Mouse (Mus musculus): ENCODE data around the gene Snapc2. TPM values are rescaled to one million over a fixed set of nuclear protein-coding genes. Genes with fewer than 3 reads are reported as not detected.
"Not testable (repeated sequence)": the region's sequence is repeated elsewhere in the genome, so short reads cannot be mapped to it uniquely, and the experiment has no call there.

The Snapc2 gene
- polyA plus RNA-seq, 1 experiment, result 6.0 TPM

DNA sequence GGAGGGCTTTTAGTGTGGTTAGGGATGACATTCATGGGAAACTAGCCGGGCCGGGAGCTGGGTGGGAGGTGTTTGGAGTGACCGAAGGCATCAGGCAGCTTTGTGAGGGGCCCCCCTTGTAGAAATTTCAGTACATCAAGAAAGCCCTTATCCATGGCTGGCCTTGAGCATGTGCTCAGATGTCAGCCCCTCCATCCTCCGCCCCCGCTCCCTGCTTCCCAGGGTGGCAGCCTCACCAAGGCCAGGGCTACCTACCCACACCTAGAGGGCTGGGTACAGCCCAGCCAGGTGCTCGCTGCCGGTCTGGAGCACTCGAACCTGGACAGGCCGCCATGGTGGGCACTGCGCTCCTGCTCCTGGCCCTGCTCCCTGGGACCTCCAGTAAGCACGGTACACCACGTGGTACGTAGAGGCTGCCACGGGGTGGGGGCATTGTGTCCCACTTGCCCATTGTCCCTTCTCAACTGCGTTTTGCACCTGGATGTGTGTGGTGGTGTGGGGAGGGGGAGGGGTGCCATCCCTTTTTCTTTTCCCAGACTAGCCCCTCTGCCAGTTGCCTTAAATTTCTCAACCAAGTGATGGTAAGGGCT, 4.8 kb upstream of the Snapc2 start, which contains the start of gene Tgfbr3l:
Gene Tgfbr3l (plus strand): TSS at position 264 of the 590 bp plus-strand sequence.
- no peak within 1 kb of the TSS for H3K4me3 ChIP-seq (replicated peaks)
- H3K27me3 ChIP-seq (ENCODE audit: control insufficient read depth), result peaks cover 4% of the 10 kb centered on the region; the same call in 1 of the 2 replicates
- no peak for TF ChIP-seq TAL1 (IDR thresholded peaks at IDR 0.05; ENCODE audit: low read length)
- TF ChIP-seq GATA1 (IDR thresholded peaks at IDR 0.05; ENCODE audit: low read length), result no peak
- peaks cover 45% of the 10 kb centered on the region for H3K4me1 ChIP-seq (ENCODE audit: control insufficient read depth)
- peaks cover 55% of the 10 kb centered on the region for H3K36me3 ChIP-seq (ENCODE audit: control insufficient read depth)
- no peaks in the 10 kb centered on the region for H3K9me3 ChIP-seq (ENCODE audit: control insufficient read depth, low read length)

DNA sequence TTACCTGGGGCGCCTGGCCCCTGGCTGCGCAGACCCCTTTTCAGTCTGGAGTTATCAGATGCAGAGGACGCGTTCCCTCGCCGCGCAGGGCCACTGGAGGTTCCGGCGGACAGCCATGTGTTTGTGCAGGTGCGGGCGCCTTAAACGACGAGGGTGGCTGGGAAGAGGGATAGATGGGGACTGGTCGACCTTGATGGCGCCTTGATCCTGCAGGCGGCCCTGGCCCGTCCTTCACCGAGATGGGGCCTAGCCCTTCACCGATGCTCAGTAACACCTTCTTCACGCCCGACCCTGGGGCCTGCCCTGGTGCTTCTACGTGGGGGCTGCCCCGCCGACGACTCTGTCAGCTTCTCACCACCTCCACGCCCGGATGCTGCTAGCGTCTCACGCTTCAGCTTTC, 3.7 kb upstream of the Snapc2 start:
- TF ChIP-seq TAL1 (IDR thresholded peaks at IDR 0.05; ENCODE audit: low read length) (no peak), GATA1 (IDR thresholded peaks at IDR 0.05; ENCODE audit: low read length) (no peak)
- Histone ChIP-seq H3K9me3 (ENCODE audit: control insufficient read depth, low read length) (no peaks in the 10 kb centered on the region), H3K36me3 (ENCODE audit: control insufficient read depth) (peaks cover 44% of the 10 kb centered on the region), H3K27me3 (ENCODE audit: control insufficient read depth) (peaks cover 4% of the 10 kb centered on the region; the same call in 1 of the 2 replicates), H3K4me1 (ENCODE audit: control insufficient read depth) (peaks cover 55% of the 10 kb centered on the region), H3K4me3 (replicated peaks) (no peak overlapping the region)

DNA sequence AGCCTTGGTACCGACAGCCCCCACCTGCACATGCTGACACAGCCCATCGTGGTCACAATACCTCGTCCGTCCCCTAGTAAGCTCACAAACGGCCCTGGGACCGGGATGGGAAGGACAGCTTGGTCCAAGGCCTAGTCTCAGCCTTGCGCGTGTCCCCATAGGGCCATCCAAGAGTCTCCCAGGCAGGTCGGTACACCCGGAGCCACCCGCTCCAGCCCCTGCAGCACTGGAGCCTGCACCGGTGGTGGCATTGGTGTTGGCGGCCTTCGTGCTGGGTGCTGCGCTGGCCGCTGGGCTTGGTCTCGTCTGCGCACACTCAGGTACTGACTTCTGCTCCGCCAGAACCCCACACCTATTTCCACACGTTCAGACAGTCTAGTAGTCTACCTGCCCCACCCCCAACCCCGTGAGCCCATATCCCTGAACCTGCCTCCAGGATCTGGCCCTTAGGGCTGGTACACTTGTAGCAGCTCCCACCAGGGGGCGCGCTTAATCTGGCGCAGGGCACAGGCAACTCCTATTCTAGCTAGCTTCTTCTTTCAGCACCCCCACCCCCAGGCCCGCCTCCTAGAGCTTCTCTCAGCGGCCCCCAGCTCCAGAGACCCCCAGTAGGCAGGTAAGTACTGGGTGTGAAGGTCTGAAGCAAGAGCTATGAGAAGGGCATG, 2.4 kb upstream of the Snapc2 start:
- Histone ChIP-seq H3K4me3 (replicated peaks) (no peak overlapping the region), H3K36me3 (ENCODE audit: control insufficient read depth) (peaks cover 44% of the 10 kb centered on the region), H3K27me3 (ENCODE audit: control insufficient read depth) (peaks cover 4% of the 10 kb centered on the region; the same call in 1 of the 2 replicates), H3K4me1 (ENCODE audit: control insufficient read depth) (peaks cover 59% of the 10 kb centered on the region), H3K9me3 (ENCODE audit: control insufficient read depth, low read length) (no peaks in the 10 kb centered on the region)
- no peak for TF ChIP-seq GATA1 (IDR thresholded peaks at IDR 0.05; ENCODE audit: low read length)
- no peak for TF ChIP-seq TAL1 (IDR thresholded peaks at IDR 0.05; ENCODE audit: low read length)

DNA sequence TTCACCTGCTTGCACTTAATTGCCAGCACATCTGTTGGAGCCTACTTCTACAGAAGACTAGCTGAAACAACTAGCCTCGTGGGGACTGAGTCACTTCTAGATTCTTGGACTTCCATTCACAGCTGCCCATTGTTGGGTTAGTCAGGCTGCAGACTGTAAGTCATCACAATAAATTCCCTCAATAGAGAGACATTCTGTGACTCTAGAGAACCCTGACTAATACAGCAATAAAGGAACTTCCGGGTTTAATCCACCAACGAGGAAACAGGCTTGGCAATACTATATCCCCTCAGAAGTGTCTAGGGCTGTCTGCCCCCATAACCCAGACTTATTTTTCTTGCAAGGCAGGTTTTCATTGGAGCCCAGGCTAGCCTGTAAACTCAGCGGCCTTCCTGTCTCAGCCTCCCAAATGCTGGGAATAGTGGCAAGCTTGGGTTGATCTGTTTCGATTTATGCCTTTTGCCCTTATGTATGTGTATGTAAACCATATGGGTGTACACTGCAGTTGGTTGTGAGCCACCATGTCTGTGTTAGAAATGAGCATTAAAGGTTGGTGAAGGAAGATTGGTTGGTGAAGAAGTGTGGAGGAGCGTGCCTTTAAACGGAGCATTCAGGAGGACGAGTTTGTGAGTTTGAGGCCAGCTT, 642 bp upstream of the Snapc2 start:
- peaks cover 42% of the 10 kb centered on the region for H3K36me3 ChIP-seq (ENCODE audit: control insufficient read depth)
- no peaks in the 10 kb centered on the region for H3K9me3 ChIP-seq (ENCODE audit: control insufficient read depth, low read length)
- peaks cover 51% of the 10 kb centered on the region for H3K4me1 ChIP-seq (ENCODE audit: control insufficient read depth)
- peaks cover 4% of the 10 kb centered on the region; the same call in 1 of the 2 replicates for H3K27me3 ChIP-seq (ENCODE audit: control insufficient read depth)
- no peak for TF ChIP-seq GATA1 (IDR thresholded peaks at IDR 0.05; ENCODE audit: low read length)
- no peak for TF ChIP-seq TAL1 (IDR thresholded peaks at IDR 0.05; ENCODE audit: low read length)
- peak overlapping the region; percentile 67 for H3K4me3 ChIP-seq (replicated peaks)

DNA sequence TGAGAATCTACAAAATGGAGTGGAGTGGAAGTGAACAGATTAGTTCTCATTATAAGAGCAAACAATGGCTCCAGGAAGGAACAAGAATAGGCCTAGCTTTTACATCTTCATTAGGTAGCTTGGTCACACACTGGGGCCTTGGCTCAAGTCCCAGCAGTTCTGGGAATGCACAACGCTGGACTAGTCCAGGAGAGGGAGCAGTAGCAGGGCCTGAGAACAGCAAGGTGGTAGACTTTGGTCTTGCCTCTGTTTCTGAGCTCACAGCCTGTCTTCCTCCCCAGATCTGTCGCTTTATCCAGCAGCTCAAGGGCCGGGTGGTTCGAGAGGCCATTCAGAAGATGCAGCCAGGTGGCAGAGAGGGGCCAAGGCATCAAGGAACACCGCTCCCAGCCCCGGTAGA, 1.1 kb downstream of the Snapc2 start:
- H3K36me3 ChIP-seq (ENCODE audit: control insufficient read depth), result peaks cover 44% of the 10 kb centered on the region
- H3K27me3 ChIP-seq (ENCODE audit: control insufficient read depth), result peaks cover 4% of the 10 kb centered on the region; the same call in 1 of the 2 replicates
- TF ChIP-seq GATA1 (IDR thresholded peaks at IDR 0.05; ENCODE audit: low read length) (no peak), TAL1 (IDR thresholded peaks at IDR 0.05; ENCODE audit: low read length) (no peak)
- no peaks in the 10 kb centered on the region for H3K9me3 ChIP-seq (ENCODE audit: control insufficient read depth, low read length)
- peak overlapping the region; percentile 67 for H3K4me3 ChIP-seq (replicated peaks)
- peaks cover 58% of the 10 kb centered on the region for H3K4me1 ChIP-seq (ENCODE audit: control insufficient read depth)

DNA sequence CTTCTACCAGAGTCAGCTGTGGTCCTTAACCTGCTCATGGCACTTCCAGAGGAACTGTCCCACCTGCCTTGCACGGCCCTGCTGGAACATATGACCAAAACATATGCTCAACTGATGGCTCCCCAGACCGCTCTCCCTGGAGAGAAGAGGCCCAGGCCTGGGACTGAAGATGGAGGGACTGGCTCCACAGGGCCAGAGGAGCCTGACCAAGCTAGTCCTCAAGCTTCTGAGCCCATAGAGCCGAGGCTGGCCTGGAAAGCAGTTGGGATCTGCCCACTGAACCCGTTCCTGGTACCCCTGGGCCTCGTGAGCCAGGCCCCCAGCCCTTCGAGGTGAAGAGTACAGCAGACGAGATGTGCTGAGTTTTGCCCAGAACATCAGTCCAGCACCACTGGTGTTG, 2.6 kb downstream of the Snapc2 start:
- Histone ChIP-seq H3K36me3 (ENCODE audit: control insufficient read depth) (peaks cover 50% of the 10 kb centered on the region), H3K4me1 (ENCODE audit: control insufficient read depth) (peaks cover 64% of the 10 kb centered on the region)
- not testable (repeated sequence) for H3K27me3 ChIP-seq (ENCODE audit: control insufficient read depth); H3K9me3 ChIP-seq (ENCODE audit: control insufficient read depth, low read length); H3K4me3 ChIP-seq (replicated peaks)

DNA sequence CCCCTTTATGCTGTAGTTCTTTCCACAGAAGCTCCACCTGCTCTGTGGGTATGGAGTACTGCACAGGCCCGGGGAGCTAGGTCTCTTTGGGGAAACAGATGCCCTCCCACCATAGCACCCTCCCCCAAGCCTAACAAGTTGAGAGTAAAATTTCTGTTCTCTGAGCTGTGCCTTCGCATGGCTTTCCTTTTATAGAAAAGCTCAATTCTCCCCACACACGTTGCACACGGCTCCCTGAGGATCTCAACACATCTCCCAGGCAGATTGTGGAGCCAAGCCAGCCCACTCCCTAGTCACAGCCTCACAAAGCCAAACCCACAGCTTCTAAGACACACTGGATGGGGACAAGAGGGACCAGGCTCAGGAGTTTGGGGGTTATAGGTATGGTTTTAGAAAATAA, 4.0 kb downstream of the Snapc2 start:
- Histone ChIP-seq H3K36me3 (ENCODE audit: control insufficient read depth) (peaks cover 65% of the 10 kb centered on the region), H3K4me1 (ENCODE audit: control insufficient read depth) (peaks cover 58% of the 10 kb centered on the region)

DNA sequence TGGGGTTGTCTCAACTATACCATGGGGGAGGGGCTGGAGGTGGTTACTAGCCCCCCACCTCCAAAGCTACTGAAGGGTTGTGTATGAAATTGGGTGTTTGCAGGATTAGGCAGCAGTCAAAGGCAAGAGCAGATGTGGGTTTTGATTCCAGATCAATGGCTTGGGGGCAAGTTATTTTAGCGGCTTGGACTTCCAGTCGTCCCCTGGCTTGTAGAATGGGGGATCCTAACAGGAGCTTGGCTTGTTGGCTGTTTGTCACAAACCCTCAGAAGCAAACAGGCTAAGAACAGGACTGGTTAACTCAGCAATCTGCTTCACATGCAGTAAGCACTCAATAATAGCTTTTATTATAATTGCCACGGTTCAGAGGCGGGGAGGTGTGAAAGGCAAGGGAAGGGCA, 4.5 kb downstream of the Snapc2 start:
- TF ChIP-seq GATA1 (IDR thresholded peaks at IDR 0.05; ENCODE audit: low read length) (no peak), TAL1 (IDR thresholded peaks at IDR 0.05; ENCODE audit: low read length) (no peak)

More for the DNA sequence above, 4.0 kb downstream of the Snapc2 start:
- H3K4me3 ChIP-seq (replicated peaks), result no peak overlapping the region
- H3K9me3 ChIP-seq (ENCODE audit: control insufficient read depth, low read length), result no peaks in the 10 kb centered on the region
- no peak for TF ChIP-seq TAL1 (IDR thresholded peaks at IDR 0.05; ENCODE audit: low read length)
- no peak for TF ChIP-seq GATA1 (IDR thresholded peaks at IDR 0.05; ENCODE audit: low read length)
- H3K27me3 ChIP-seq (ENCODE audit: control insufficient read depth), result no peaks in the 10 kb centered on the region

DNA sequence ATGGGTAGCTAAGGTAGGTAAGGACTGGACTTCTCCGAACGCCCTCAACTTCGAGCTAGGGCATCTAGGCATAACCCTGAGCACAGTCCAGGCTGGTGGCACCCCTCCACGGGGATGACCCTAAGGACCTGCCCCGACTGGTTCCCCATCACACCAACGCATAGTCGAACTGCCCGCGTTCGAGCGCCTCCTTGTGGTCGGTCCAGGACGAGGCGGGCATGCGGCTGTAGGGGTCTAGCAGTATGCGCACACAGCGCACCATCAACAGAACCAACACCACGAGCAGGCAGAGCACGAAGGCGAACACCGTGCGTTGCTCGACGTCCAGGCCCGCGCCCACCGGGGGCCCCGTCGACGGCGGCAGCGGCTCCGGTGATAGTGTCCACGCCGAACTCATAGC, 5.4 kb downstream of the Snapc2 start:
- Histone ChIP-seq H3K36me3 (ENCODE audit: control insufficient read depth) (peaks cover 78% of the 10 kb centered on the region), H3K4me3 (replicated peaks) (peak overlapping the region; percentile 69), H3K4me1 (ENCODE audit: control insufficient read depth) (peaks cover 52% of the 10 kb centered on the region), H3K9me3 (ENCODE audit: control insufficient read depth, low read length) (no peaks in the 10 kb centered on the region), H3K27me3 (ENCODE audit: control insufficient read depth) (no peaks in the 10 kb centered on the region)
- TF ChIP-seq GATA1 (IDR thresholded peaks at IDR 0.05; ENCODE audit: low read length) (no peak), TAL1 (IDR thresholded peaks at IDR 0.05; ENCODE audit: low read length) (no peak)

More for the DNA sequence above, 4.5 kb downstream of the Snapc2 start:
- no peaks in the 10 kb centered on the region for H3K9me3 ChIP-seq (ENCODE audit: control insufficient read depth, low read length)
- peaks cover 69% of the 10 kb centered on the region for H3K36me3 ChIP-seq (ENCODE audit: control insufficient read depth)
- H3K27me3 ChIP-seq (ENCODE audit: control insufficient read depth), result no peaks in the 10 kb centered on the region
- peaks cover 55% of the 10 kb centered on the region for H3K4me1 ChIP-seq (ENCODE audit: control insufficient read depth)
- H3K4me3 ChIP-seq (replicated peaks), result no peak overlapping the region

Data from erythroblast, embryonic 14.5 days (primary cell).